Mouse (Mus musculus): ENCODE measurements around the gene Itprip.

DNA sequence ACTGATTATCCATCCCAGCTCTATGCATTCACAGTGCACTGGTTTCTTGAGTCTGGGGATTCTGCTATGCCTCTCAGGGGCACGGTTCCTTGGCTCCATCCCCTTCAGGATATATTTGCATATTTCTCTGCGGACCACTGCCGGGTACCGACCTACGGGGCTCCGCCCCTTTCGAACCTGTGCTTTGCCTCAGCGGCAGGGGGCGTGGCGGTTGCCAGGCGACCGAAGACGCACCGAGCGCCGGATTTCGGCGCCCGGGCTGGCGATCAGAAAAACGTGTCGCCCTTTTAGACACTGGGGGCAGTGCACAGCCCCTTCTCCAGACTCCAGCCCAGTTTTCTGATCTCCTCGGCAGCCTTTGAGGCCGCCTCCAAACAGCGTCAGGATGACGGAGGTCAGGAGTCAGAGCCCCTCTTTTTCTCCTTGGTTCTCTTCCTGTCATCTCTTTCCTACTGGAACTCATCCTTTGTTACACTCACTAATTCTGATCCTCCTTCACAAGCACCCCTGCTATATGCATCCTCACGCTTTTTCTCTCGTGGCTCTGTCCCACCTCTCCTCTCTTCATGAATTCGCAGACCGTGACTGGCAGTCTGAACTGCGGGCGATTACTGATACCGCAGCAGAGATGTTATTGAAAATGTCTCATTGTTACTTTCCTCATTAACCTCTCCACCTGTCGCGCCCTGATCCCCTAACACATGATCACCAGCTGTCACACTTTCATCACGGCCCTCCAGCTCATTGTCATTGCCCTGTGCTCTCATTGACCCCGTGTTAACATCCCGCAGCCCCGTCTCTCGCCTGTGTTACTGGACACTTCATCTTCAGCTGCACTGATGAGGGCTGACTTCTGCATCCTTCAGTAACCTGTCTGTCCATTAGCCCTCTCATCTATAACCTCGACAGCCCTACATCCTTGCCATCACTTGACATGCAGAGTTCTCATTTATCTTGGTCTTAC, 18.6 kb upstream of the Itprip start, which contains the start of gene Cfap58:
- no peak for TF ChIP-seq POLR2A (IDR thresholded peaks at IDR 0.05; ENCODE audit: low read depth, low read length)
- no peak for TF ChIP-seq CTCF (IDR thresholded peaks at IDR 0.05; ENCODE audit: extremely low read depth, insufficient read depth, insufficient read length, insufficient replicate concordance)
